Mouse (Mus musculus) limb, embryonic 14.5 days (tissue): ENCODE measurements at regions not wholly inside any gene's neighbourhood (a gene's known extent, or its start where the extent isn't known, plus 50 kb on each side); places are given as distances from the start of the nearest gene placed in this dataset.

Source experiments
- ATAC-seq: fragments of 200-750 bp; cut with Nextera tagmentation; 2 replicates; pipeline ENCODE4 v1.8.0; 2017; ENCODE audit warnings: low read depth, moderate number of reproducible peaks, moderate TSS enrichment; ENCODE audit not compliant: low FRiP score
- DNase-seq: peaks from one replicate; pipeline ENCODE4 v3.0.0-alpha.2; 2015; ENCODE audit warnings: low spot score
- H3K27ac ChIP-seq: fragments of 300-500 bp; sonication (generic); replicated peaks from 2 replicates; pipeline ENCODE4 v1.5.1; 2014; ENCODE audit warnings: low read depth, mild to moderate bottlenecking, low read length, moderate library complexity, mixed read lengths
- H3K27me3 ChIP-seq: fragments of 300-500 bp; sonication (generic); 2 replicates; pipeline ENCODE4 v1.6.1; 2014; ENCODE audit warnings: low read length, mixed read lengths; ENCODE audit not compliant: control insufficient read depth, insufficient read depth
- H3K36me3 ChIP-seq: fragments of 300-500 bp; sonication (generic); 2 replicates; pipeline ENCODE4 v1.6.1; 2014; ENCODE audit warnings: mild to moderate bottlenecking, low read length, moderate library complexity, mixed read lengths; ENCODE audit not compliant: control insufficient read depth, insufficient read depth
- H3K4me1 ChIP-seq: fragments of 300-500 bp; sonication (generic); 2 replicates; pipeline ENCODE4 v1.6.1; 2014; ENCODE audit warnings: antibody characterized with exemption, low read length, mixed read lengths; ENCODE audit not compliant: control insufficient read depth, insufficient read depth
- H3K4me2 ChIP-seq: fragments of 300-500 bp; sonication (generic); replicated peaks from 2 replicates; pipeline ENCODE4 v1.6.1; 2014; ENCODE audit warnings: low read depth, mild to moderate bottlenecking, low read length, moderate library complexity; ENCODE audit not compliant: severe bottlenecking
- H3K4me3 ChIP-seq: fragments of 300-500 bp; sonication (generic); replicated peaks from 2 replicates; pipeline ENCODE4 v1.5.1; 2014; ENCODE audit warnings: low read length
- H3K9ac ChIP-seq: fragments of 300-500 bp; sonication (generic); 2 replicates; pipeline ENCODE4 v1.6.1; 2014; ENCODE audit warnings: mild to moderate bottlenecking, low read depth, low read length, moderate library complexity; ENCODE audit not compliant: severe bottlenecking
- H3K9me3 ChIP-seq: fragments of 300-500 bp; sonication (generic); 2 replicates; pipeline ENCODE4 v1.6.1; 2016; ENCODE audit warnings: low read length; ENCODE audit not compliant: control insufficient read depth
- POLR2A ChIP-seq: fragments of 200-500 bp; IDR thresholded peaks from 2 replicates; pipeline ENCODE4 v1.8.0; 2012; ENCODE audit warnings: inconsistent platforms, mild to moderate bottlenecking, moderate library complexity, borderline replicate concordance; ENCODE audit not compliant: insufficient read depth, insufficient read length; ENCODE audit errors: extremely low read depth
- WGBS: fragments of 180-500 bp; shearing (Covaris S2); extraction: QIAGEN DNeasy Blood & Tissue Kit; methylation state at CpG from one replicate; pipeline ENCODE4 v1.1.7; 2014; 5-methylcytosine and 5-hydroxymethylcytosine counted together

- no peaks in the 10 kb centered on the region for H3K27me3 ChIP-seq
- no peaks in the 10 kb centered on the region for H3K9me3 ChIP-seq
- TF ChIP-seq POLR2A = no peak
- ATAC-seq (0 out of 2 replicates have a peak, but pooled peaks have one; percentile 65), DNase-seq (peak; percentile 11)
- H3K36me3 ChIP-seq = no peaks in the 10 kb centered on the region
- 0 out of 2 replicates have a peak, but pooled peaks cover 4% of the 10 kb centered on the region for H3K4me1 ChIP-seq
- no peak overlapping the region for H3K4me3 ChIP-seq
- no peak overlapping the region for H3K27ac ChIP-seq
- no peak overlapping the region for H3K4me2 ChIP-seq
- WGBS = 21% methylated on average over 5 of the region's 5 CpGs
- H3K9ac ChIP-seq = no peak overlapping the region
Measured at GRCm38 (mm10) chr11:22671791-22672490, 160.1 kb downstream of the Tmem17 start.

GRCm38 (mm10) chr11:22675047-22675446 is 163.2 kb downstream of the Tmem17 start:
- ATAC-seq = no peak
- H3K9ac ChIP-seq = no peak overlapping the region
- no peaks in the 10 kb centered on the region for H3K9me3 ChIP-seq
- H3K4me1 ChIP-seq = 0 out of 2 replicates have a peak, but pooled peaks cover 4% of the 10 kb centered on the region
- no peaks in the 10 kb centered on the region for H3K27me3 ChIP-seq
- WGBS = 72% methylated on average over 3 of the region's 3 CpGs
- H3K27ac ChIP-seq = no peak overlapping the region
- H3K4me3 ChIP-seq = no peak overlapping the region
- DNase-seq = no peak
- no peak for TF ChIP-seq POLR2A
- no peak overlapping the region for H3K4me2 ChIP-seq
- H3K36me3 ChIP-seq = no peaks in the 10 kb centered on the region

GRCm38 (mm10) chr11:22675754-22676153 is 163.9 kb downstream of the Tmem17 start:
- Histone ChIP-seq H3K9ac (no peak overlapping the region), H3K4me3 (no peak overlapping the region), H3K4me1 (0 out of 2 replicates have a peak, but pooled peaks cover 4% of the 10 kb centered on the region), H3K4me2 (no peak overlapping the region), H3K27ac (no peak overlapping the region), H3K27me3 (no peaks in the 10 kb centered on the region), H3K9me3 (no peaks in the 10 kb centered on the region), H3K36me3 (no peaks in the 10 kb centered on the region)
- ATAC-seq = no peak
- no peak for DNase-seq
- no peak for TF ChIP-seq POLR2A
- 54% methylated on average over 1 of the region's 1 CpGs for WGBS

DNA sequence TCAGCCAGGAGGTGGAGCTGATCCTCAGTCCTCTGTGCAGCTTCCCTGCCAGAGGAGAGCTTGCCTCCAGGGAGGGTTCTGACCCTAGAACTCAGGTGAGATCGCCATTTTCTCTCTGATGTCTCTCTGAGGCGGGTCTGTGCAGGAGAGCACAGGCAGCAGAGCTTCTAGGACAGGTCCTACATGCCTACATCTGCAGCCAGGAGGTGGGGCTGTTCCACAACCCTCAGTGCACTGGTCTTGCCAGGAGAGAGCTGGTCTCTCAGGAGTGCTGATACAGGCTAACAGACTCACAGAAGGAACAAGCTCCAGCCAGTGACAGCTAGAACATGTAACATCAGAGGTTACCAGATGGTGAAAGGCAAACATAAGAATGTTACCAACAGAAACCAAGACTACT is 165.4 kb downstream of the Tmem17 start:
- 24% methylated on average over 2 of the region's 2 CpGs for WGBS
- Histone ChIP-seq H3K27ac (no peak overlapping the region), H3K9me3 (no peaks in the 10 kb centered on the region), H3K4me1 (no peaks in the 10 kb centered on the region), H3K9ac (no peak overlapping the region), H3K27me3 (no peaks in the 10 kb centered on the region), H3K4me2 (no peak overlapping the region), H3K4me3 (no peak overlapping the region), H3K36me3 (no peaks in the 10 kb centered on the region)
- TF ChIP-seq POLR2A = no peak
- DNase-seq = no peak
- ATAC-seq = no peak

DNA sequence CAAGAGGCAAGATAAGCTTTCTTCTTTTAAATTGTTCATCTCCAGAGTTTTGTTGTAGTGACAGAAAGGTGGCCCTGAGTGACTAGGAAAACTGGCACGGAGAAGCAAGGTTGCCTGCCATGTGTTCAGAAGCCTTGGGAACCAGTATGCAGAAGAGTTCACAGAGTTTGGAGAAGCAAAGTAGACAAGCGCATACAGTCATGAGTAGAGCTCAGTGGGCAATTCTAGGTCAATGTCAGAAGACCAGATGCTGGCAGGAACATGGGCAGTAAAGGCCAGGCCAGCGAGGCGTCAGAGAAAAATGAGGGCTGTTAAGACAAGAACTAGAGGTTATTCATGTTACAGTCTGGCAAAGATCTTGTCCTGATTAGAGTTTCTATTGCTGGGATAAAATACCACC is 172.7 kb downstream of the Tmem17 start:
- H3K36me3 ChIP-seq = no peaks in the 10 kb centered on the region
- WGBS = 83% methylated on average over 4 of the region's 4 CpGs
- ATAC-seq (no peak), DNase-seq (no peak)
- H3K9ac ChIP-seq = no peak overlapping the region
- H3K9me3 ChIP-seq = no peaks in the 10 kb centered on the region
- H3K4me2 ChIP-seq = no peak overlapping the region
- no peak for TF ChIP-seq POLR2A
- H3K27me3 ChIP-seq = no peaks in the 10 kb centered on the region
- H3K4me3 ChIP-seq = no peak overlapping the region
- no peaks in the 10 kb centered on the region for H3K4me1 ChIP-seq
- H3K27ac ChIP-seq = no peak overlapping the region
